Mouse (Mus musculus): ENCODE results near the gene Stac3. TPM values are rescaled to one million over a fixed set of nuclear protein-coding genes. Genes with fewer than 3 reads are reported as not detected.
A peak's percentile ranks its signal among the peaks of the same experiment; 100 is the strongest.

Stac3 gene
- total RNA-seq, 2 experiments from 2014 or later = 381 to 402 TPM

- peak; percentile 85 for DNase-seq (ENCODE audit: low spot score)
Observed at GRCm38 (mm10) chr10:127522088-127522581, 20.6 kb downstream of the Stac3 start, which contains the start of gene Shmt2. Gene Shmt2, minus strand, starts transcription at chr10:127522444.

- DNase-seq (ENCODE audit: low spot score) = no peak
Observed at GRCm38 (mm10) chr10:127524646-127525255, 23.3 kb downstream of the Stac3 start.

GRCm38 (mm10) chr10:127526048-127526447 is 24.6 kb downstream of the Stac3 start:
- DNase-seq (ENCODE audit: low spot score) = no peak

- peak; percentile 58 for DNase-seq (ENCODE audit: low spot score)
Observed at GRCm38 (mm10) chr10:127526681-127527080, 25.2 kb downstream of the Stac3 start.

- DNase-seq (ENCODE audit: low spot score) = no peak
Observed at GRCm38 (mm10) chr10:127527481-127527880, 26.0 kb downstream of the Stac3 start.

- no peak for DNase-seq (ENCODE audit: low spot score)
Observed at GRCm38 (mm10) chr10:127530945-127531344, 29.5 kb downstream of the Stac3 start.

- DNase-seq (ENCODE audit: low spot score) = no peak
Observed at GRCm38 (mm10) chr10:127531548-127531947, 30.1 kb downstream of the Stac3 start.

GRCm38 (mm10) chr10:127534036-127534928 is 32.8 kb downstream of the Stac3 start, which contains the start of gene Nxph4:
Gene Nxph4, minus strand, starts transcription at chr10:127534559.
- no peak for DNase-seq (ENCODE audit: low spot score)

GRCm38 (mm10) chr10:127534929-127535384 is 33.5 kb downstream of the Stac3 start:
- DNase-seq (ENCODE audit: low spot score) = no peak

GRCm38 (mm10) chr10:127536586-127537314 is 35.3 kb downstream of the Stac3 start:
- DNase-seq (ENCODE audit: low spot score) = peak; percentile 34

GRCm38 (mm10) chr10:127537854-127538583 is 36.5 kb downstream of the Stac3 start:
- DNase-seq (ENCODE audit: low spot score) = peak; percentile 81

GRCm38 (mm10) chr10:127541510-127541909 is 40.0 kb downstream of the Stac3 start:
- no peak for DNase-seq (ENCODE audit: low spot score)

GRCm38 (mm10) chr10:127542084-127542483 is 40.6 kb downstream of the Stac3 start:
- no peak for DNase-seq (ENCODE audit: low spot score)

- no peak for DNase-seq (ENCODE audit: low spot score)
Observed at GRCm38 (mm10) chr10:127542720-127543119, 41.2 kb downstream of the Stac3 start.

- DNase-seq (ENCODE audit: low spot score) = no peak
Observed at GRCm38 (mm10) chr10:127543916-127544315, 42.4 kb downstream of the Stac3 start.

- no peak for DNase-seq (ENCODE audit: low spot score)
Observed at GRCm38 (mm10) chr10:127544375-127544774, 42.9 kb downstream of the Stac3 start.

- DNase-seq (ENCODE audit: low spot score) = no peak
Observed at GRCm38 (mm10) chr10:127546505-127546904, 45.0 kb downstream of the Stac3 start.

- no peak for DNase-seq (ENCODE audit: low spot score)
Observed at GRCm38 (mm10) chr10:127548236-127548635, 46.8 kb downstream of the Stac3 start.

- no peak for DNase-seq (ENCODE audit: low spot score)
Observed at GRCm38 (mm10) chr10:127549892-127550291, 48.4 kb downstream of the Stac3 start.

GRCm38 (mm10) chr10:127555703-127556102 is 54.2 kb downstream of the Stac3 start:
- no peak for DNase-seq (ENCODE audit: low spot score)

- no peak for DNase-seq (ENCODE audit: low spot score)
Observed at GRCm38 (mm10) chr10:127557397-127557796, 55.9 kb downstream of the Stac3 start.
